ENCODE assay signal across 8 mouse cellular contexts in genomic region chr9:57074822-57075603, GRCm38 (mm10). TPM values are rescaled to one million over a fixed set of nuclear protein-coding genes. Genes with fewer than 3 reads are reported as not detected.
A peak's percentile ranks its signal among the peaks of the same experiment; 100 is the strongest.
DNase-seq lines count a peak whose midpoint lies in the region; ATAC-seq and TF ChIP-seq lines count a peak whose summit lies in the region.

No protein-coding gene starts in this region.

- H3K4me2 ChIP-seq in intestine, postnatal 0 days (replicated peaks; ENCODE audit: low read depth) = peak overlapping the region; percentile 91
- H3K4me2 ChIP-seq in limb, embryonic 15.5 days = peak overlapping the region; percentile 83
- H3K4me2 ChIP-seq in myocyte (ENCODE audit: low read depth) = peak overlapping the region; percentile 99
- H3K4me2 ChIP-seq in stomach, embryonic 15.5 days = peak overlapping the region; percentile 86

- no peak for TF ChIP-seq CTCF in intestine, postnatal 0 days (IDR thresholded peaks at IDR 0.05; ENCODE audit: low read depth)

- no peaks in the 10 kb centered on the region for H3K36me3 ChIP-seq in intestine, postnatal 0 days (ENCODE audit: control insufficient read depth, insufficient read depth)
- no peaks in the 10 kb centered on the region for H3K36me3 ChIP-seq in limb, embryonic 15.5 days
- no peaks in the 10 kb centered on the region for H3K36me3 ChIP-seq in myocyte (ENCODE audit: control insufficient read depth, insufficient read depth)
- H3K36me3 ChIP-seq in stomach, embryonic 15.5 days = no peaks in the 10 kb centered on the region; the same call in 1 of the 2 replicates

- 0 out of 2 replicates have a peak, but pooled peaks cover 5% of the 10 kb centered on the region for H3K4me1 ChIP-seq in intestine, postnatal 0 days (replicated peaks; ENCODE audit: control insufficient read depth, insufficient read depth, low read length)
- peaks cover 30% of the 10 kb centered on the region for H3K4me1 ChIP-seq in limb, embryonic 15.5 days
- peaks cover 21% of the 10 kb centered on the region; the same call in 1 of the 2 replicates for H3K4me1 ChIP-seq in stomach, embryonic 15.5 days

- peak overlapping the region; percentile 84 for H3K27ac ChIP-seq in intestine, postnatal 0 days (ENCODE audit: low read depth, low read length)
- H3K27ac ChIP-seq in limb, embryonic 15.5 days = peak overlapping the region; percentile 100
- peak overlapping the region; percentile 92 for H3K27ac ChIP-seq in stomach, embryonic 15.5 days

- 3% methylated on average over 17 of the region's 17 CpGs for WGBS in intestine, postnatal 0 days
- WGBS in limb, embryonic 15.5 days = 6% methylated on average over 17 of the region's 17 CpGs
- WGBS in stomach, embryonic 15.5 days = 2% methylated on average over 17 of the region's 17 CpGs

- peak overlapping the region; percentile 93 for H3K4me3 ChIP-seq in intestine, postnatal 0 days (ENCODE audit: low read depth, low read length)
- H3K4me3 ChIP-seq in limb, embryonic 15.5 days = peak overlapping the region; percentile 61
- peak overlapping the region; percentile 78 for H3K4me3 ChIP-seq in myocyte
- peak overlapping the region; percentile 94 for H3K4me3 ChIP-seq in stomach, embryonic 15.5 days (replicated peaks)

- H3K9me3 ChIP-seq in intestine, postnatal 0 days (ENCODE audit: control insufficient read depth) = no peaks in the 10 kb centered on the region
- H3K9me3 ChIP-seq in limb, embryonic 15.5 days = no peaks in the 10 kb centered on the region
- no peaks in the 10 kb centered on the region for H3K9me3 ChIP-seq in stomach, embryonic 15.5 days

- peak overlapping the region; percentile 62; the same call in 1 of the 2 replicates for H3K9ac ChIP-seq in intestine, postnatal 0 days (ENCODE audit: low read depth, low read length)
- 0 out of 2 replicates have a peak overlapping the region, but pooled peaks have one; percentile 31 for H3K9ac ChIP-seq in limb, embryonic 15.5 days
- H3K9ac ChIP-seq in stomach, embryonic 15.5 days = peak overlapping the region; percentile 24; the same call in 1 of the 2 replicates

- TF ChIP-seq POLR2A in myocyte (IDR thresholded peaks at IDR 0.05; ENCODE audit: insufficient read length, low read depth) = no peak

- H3ac ChIP-seq in myocyte (ENCODE audit: control insufficient read depth, insufficient read length) = no peak overlapping the region

- no peak for ATAC-seq in intestine, postnatal 0 days
- ATAC-seq in limb, embryonic 15.5 days (ENCODE audit: insufficient number of reproducible peaks, low FRiP score, low TSS enrichment, low read depth) = no peak
- ATAC-seq in stomach, embryonic 15.5 days (ENCODE audit: insufficient read depth, low FRiP score, low read depth) = no peak

- peaks cover 29% of the 10 kb centered on the region for H3K79me2 ChIP-seq in myocyte (ENCODE audit: control insufficient read depth, insufficient read depth)

- intact Hi-C loops in gastrocnemius, postnatal 36 days (cut with DNase I) = loop anchor here (5.0 kb wide), 1 partner anchor 133 kb away; no protein-coding TSS in a partner anchor

- H3K27me3 ChIP-seq in intestine, postnatal 0 days (replicated peaks; ENCODE audit: control insufficient read depth, insufficient read depth, low read length) = no peaks in the 10 kb centered on the region
- H3K27me3 ChIP-seq in limb, embryonic 15.5 days = no peaks in the 10 kb centered on the region
- H3K27me3 ChIP-seq in myocyte (ENCODE audit: control insufficient read depth, insufficient read depth, insufficient read length) = no peaks in the 10 kb centered on the region
- H3K27me3 ChIP-seq in stomach, embryonic 15.5 days (replicated peaks) = no peaks in the 10 kb centered on the region

- peak; percentile 44 to 69 for DNase-seq in layer of hippocampus, adult 18-20 months (ENCODE audit: low spot score in 2 of 2)
- DNase-seq in layer of hippocampus, adult 9-10 months (ENCODE audit: low spot score) = no peak
- DNase-seq in embryo, embryonic 10.5 days (ENCODE audit: low spot score) = peak; percentile 86
- DNase-seq in gastrocnemius, postnatal 36 days = peak; percentile 63 to 66

TF ChIP-seq in myocyte, 11 proteins besides CTCF, POLR2A, EP300 and RAD21:
- TF ChIP-seq E2F4 (IDR thresholded peaks at IDR 0.05; ENCODE audit: insufficient read depth) (no peak), REST (IDR thresholded peaks at IDR 0.05; ENCODE audit: insufficient read depth, insufficient read length) (no peak), MYOG (IDR thresholded peaks at IDR 0.05; ENCODE audit: control insufficient read depth in 1 of 3, insufficient read depth in 1 of 3, insufficient read length in 2 of 3, low read depth in 2 of 3) (no peak), TCF3 (IDR thresholded peaks at IDR 0.05; ENCODE audit: insufficient read length, low read depth) (no peak), TCF12 (IDR thresholded peaks at IDR 0.05; ENCODE audit: insufficient read depth, poor library complexity, severe bottlenecking) (no peak), MYOD1 (IDR thresholded peaks at IDR 0.05; ENCODE audit: control insufficient read depth in 1 of 3, insufficient read length in 2 of 3, low read depth in 2 of 3) (no peak)
TF ChIP-seq in myocyte: peak in this region for 0.

RNA-seq across cellular contexts. Expression of gene Sin3a, which starts 3.2 kb away (rescaled TPM):
- 10 to 100 TPM; 30.8 to 41.1 TPM for total RNA-seq in layer of hippocampus, adult 18-20 months (2021)
- total RNA-seq in gastrocnemius, postnatal 36 days (2021) = 10 to 100 TPM; 14.3 to 21.3 TPM
- polyA plus RNA-seq in intestine, postnatal 0 days (2015; fragmentation: Nextera tagmentation; extraction: Ambion mirVana) = 11.7 and 14.1 TPM in 2 replicates
- polyA plus RNA-seq in limb, embryonic 15.5 days (2015; fragmentation: Nextera tagmentation; extraction: Ambion mirVana) = 26.5 and 27.1 TPM in 2 replicates
- polyA plus RNA-seq in myocyte (2012; fragmentation: generic; extraction: Trizol) = 13.3 TPM
- polyA plus RNA-seq in stomach, embryonic 15.5 days (2015; fragmentation: Nextera tagmentation; extraction: Ambion mirVana) = 27.1 and 28.4 TPM in 2 replicates

RNA-seq across cellular contexts. Expression of gene Man2c1, which starts 55.5 kb away (rescaled TPM):
- 100 to 1,000 TPM; 127 to 155 TPM for total RNA-seq in layer of hippocampus, adult 18-20 months (2021)
- total RNA-seq in gastrocnemius, postnatal 36 days (2021) = 10 to 100 TPM; 24.9 to 38.3 TPM
- 24.3 and 24.6 TPM in 2 replicates for polyA plus RNA-seq in intestine, postnatal 0 days (2015; fragmentation: Nextera tagmentation; extraction: Ambion mirVana)
- 64.6 and 67.1 TPM in 2 replicates for polyA plus RNA-seq in limb, embryonic 15.5 days (2015; fragmentation: Nextera tagmentation; extraction: Ambion mirVana)
- 55.4 TPM for polyA plus RNA-seq in myocyte (2012; fragmentation: generic; extraction: Trizol)
- 63.1 and 71.1 TPM in 2 replicates for polyA plus RNA-seq in stomach, embryonic 15.5 days (2015; fragmentation: Nextera tagmentation; extraction: Ambion mirVana)
